Mouse (Mus musculus) heart, postnatal 4 days (tissue): ENCODE results near the gene Aqp3. TPM values are rescaled to one million over a fixed set of nuclear protein-coding genes. Genes with fewer than 3 reads are reported as not detected.

Source experiments
- DNase-seq: peaks from one replicate; pipeline ENCODE4 v3.0.0; 2021
- total RNA-seq, 2 experiments: library from RNA; stranded (reverse); gene quantifications; 2 replicates each; pipeline ENCODE4 v1.2.3; 2021

Aqp3 gene
- total RNA-seq, 2 experiments from 2014 or later: 0.14 to 0.19 TPM

DNA sequence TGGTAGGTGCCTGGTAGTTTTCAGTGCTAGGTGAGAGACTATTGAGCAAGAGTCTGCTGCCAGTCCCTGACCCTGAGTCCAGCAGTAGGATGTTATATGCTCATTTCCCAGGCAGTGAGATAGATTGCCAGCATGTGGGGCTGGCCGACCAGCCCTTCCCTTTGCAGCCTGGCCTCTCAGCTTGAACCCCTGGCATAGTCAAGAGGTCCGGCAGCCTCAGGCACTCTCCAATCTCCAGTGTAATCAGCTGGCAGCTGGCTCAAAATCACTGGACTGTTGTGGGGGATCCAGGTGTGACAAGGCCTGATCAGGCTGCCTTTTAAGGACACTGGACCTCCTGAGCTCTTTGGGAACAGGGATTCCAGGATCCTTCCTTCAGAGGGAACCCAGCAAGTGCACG is 34.6 kb downstream of the Aqp3 start:
- no peak for DNase-seq

DNA sequence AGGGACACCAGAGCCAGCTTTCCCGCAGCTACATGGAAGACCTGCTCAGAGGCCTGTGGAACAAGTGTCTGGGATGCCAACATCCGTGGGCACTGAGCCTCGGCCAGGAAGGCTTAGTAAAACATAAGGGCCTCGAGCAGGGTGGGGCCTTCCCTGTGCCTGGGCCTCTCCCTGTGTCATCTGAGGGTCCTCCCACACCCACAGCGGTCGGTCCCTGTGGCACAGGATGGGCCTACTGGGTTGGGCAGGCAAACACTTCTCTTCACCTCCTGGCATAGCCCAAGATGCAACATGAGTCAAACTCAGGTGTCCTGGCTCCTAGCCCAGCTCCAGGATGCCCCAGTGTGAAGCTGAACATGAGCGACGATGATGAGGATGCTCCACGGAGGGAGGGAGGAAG is 40.6 kb downstream of the Aqp3 start:
- DNase-seq: no peak

DNA sequence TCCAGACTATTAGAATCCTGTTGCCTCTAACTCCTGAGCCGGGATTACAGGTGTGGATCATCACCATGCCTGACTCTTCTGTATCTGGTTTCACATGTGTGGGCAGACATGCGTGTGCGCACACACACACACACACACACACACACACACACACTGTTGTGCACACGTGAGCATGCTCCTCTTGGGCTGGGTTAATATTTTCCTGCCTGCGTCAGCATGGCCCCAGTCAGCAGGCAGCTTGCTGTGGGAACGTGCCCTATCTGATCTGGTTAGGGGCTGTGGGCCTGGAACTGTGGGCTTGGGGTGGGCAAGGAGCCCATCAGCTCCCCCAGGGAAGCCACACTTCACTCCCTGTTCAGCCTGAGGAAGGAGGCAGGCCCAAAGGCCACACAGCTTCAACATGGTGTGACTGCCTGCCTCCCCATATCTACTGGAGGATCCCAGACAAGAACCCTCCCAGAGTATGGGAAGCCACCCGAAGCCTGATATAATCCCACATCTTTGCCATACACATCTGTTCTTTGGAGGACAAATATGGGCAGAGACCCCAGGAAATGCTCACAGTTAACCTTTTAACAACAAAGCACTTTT is 41.1 kb downstream of the Aqp3 start:
- no peak for DNase-seq

DNA sequence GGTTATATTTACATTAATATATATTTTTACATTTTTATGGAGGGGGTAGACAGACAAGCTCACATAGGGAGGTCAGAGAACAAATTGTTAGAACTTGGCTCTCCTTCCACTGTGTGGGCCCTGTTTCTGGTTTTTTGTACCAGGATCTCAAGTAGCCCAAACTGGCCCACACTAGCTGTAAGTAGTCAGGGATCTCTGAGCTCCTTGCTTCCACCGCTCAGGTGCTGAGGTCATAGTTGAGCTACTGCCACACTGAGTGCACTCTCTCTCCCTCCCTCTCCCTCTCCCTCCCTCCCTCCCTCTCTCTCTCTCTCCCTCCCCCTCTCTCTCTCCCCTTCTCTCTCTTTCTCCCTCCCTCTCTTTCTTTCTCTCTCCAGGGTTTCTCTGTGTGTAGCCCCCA is 41.7 kb downstream of the Aqp3 start:
- no peak for DNase-seq

DNA sequence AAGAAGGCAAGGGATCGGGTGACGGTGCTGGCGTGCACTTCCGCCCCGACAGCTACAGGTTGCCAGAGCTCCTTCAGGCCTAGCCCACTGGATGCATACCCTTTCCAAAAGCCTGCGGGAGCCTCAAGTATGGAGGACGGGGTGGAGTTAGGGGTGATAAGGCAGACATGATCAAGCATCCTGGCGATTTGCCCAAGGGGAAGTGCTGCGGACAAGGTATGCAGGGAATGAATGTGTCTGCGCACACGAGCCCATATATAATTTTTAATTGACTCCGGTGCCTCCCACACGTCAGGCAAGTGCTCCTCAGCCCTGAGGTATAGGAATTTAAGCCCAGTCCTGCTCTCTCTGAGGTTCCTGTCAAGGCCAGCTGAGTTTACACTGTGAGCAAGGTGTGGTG is 42.9 kb downstream of the Aqp3 start:
- peak; percentile 57 for DNase-seq

DNA sequence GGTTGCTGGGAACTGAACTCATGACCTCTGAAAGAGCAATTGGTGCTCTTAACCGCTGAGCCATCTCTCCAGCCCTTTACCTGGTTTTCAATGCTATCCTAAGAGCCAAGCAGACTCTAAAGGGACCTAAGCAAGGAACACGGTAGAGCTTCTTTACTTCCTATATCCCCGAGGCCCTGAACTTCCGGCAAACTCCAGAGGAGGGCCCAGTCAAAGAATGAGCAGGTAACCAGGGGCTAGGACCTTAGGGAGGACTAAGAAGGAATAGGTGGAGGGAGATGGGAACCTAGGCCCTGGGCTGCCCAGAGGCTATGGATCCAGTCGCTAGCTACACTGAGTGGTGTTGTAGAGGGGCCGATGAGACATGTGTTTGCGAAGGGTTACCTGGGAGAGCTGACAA is 46.2 kb downstream of the Aqp3 start:
- DNase-seq: no peak

DNA sequence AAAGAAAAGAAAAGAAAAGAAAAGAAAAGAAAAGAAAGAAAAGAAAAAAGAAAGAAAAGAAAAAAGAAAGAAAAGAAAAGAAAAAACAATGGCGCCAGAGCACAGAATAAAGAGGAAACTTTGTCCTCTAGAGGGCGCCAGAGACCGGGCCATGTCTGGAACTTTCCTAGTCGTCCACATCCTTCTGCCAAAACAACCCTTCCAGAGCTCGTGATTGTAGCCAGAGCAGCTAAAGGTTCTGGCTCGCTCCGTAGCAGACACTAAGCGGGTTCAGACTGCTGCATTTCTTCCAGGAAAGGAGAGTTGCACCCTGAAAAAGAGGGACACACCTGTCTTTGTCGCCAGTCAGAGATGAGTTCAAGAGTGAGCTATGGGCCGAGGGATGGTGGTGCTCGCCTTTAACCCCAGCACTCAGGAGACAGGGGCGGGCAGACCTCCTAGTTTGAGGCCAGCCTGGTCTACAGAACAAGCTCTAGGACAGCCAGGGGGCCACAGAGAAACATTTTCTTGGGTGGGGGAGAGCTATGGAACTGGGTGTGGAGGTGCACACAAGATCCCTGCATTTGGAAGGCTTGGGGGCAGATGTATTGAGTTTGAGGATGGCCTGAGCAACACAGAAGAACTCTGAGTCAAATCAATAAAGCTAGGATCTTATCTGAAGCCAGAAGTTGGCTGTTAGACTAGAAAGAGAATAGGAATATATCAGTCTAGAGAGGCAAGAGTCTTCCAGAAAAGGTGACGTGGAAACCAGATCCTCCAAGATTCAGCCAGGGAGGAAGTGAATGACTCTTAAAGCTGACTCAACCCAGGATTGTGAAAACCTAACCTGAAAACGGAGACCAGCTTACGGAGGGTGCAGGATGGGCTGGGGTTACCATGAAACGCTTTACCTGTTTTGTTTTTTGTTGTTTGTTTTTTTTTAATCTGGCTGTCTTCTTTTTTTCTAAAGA is 47.0 kb downstream of the Aqp3 start:
- peak; percentile 91 for DNase-seq

DNA sequence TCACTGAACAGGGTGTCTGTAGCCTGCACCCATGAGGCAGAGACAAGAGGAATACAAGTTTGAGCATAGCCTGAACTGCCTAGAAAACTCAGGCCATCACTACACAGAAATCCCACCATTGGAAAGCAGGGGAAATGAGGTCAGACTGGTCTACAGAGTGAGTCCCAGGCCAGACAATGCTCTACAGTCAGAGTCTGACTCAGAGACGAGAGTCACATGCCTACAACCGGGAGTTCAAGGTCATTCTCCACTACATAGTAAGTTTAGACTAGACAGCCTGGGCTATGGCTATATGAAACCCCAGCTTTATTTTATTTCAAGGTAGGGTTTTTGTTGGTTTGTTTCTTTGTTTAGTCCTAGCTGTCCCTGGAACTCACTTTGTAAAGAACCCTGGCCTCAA is 49.1 kb downstream of the Aqp3 start:
- no peak for DNase-seq

DNA sequence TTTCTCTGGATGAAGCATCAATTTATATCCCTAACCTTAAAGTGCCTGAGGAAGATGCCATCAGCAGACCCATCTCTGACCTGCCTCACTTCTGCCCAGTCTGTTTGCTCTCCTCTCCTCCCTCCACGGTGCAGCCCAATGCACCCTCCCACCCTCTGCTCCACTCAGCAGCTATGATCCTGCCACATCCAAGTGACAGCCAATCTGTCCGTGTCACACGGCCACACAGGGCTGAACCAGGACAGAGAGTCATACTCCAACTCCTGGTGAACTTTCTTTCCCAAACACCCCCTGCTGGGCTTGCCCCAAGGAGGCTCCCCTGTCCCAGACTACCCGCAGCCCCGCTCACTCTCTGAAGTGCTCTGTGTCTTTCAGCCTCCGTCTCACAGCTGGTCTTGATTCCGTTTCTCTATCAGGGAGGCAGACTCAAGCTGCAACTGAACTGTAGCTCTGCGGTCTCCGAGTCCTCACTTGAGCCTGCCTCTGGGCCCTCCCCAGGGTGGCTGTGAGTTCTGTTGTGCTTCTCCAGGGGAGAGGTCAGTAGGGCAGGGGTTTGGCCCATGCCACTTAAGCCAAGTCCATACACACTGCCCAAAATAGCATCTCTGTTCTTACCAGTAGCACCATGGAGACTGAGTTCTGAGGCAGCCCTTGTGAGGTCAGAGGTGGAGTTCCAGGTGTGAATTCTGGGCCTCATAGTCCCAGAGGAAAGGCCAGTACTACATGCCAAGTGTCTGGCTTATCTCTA is 50.3 kb downstream of the Aqp3 start, which contains the start of gene Aqp7:
TSS of gene Aqp7 (minus strand) at position 616 of the 748 bp plus-strand sequence.
- peak; percentile 27 for DNase-seq

DNA sequence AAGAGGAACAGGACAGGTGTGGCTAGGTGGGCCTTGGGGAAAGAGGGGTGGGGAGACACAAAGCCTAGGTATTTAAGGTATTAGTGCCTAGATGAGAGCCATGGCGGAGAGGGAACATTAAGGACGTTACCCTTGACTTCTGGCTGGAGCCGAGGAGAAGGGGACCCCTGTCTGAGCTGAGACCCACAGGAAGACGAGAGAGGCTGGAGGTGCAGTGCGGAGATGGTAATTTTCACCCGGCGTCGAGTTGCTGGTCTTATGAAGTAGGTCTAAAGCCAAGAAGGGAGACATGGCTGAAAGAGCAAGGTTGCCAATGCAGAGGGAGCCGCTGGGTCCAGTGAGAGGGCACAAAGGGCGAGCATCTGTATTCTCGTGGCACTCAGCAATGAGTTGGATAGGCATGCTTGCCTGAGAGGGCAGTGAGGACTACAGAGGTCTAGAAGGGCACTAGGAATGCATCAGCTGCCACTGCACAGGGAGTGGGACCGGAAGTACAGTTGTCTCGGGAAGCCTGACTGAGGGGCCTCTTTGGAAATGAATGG is 51.7 kb downstream of the Aqp3 start:
- DNase-seq: no peak

DNA sequence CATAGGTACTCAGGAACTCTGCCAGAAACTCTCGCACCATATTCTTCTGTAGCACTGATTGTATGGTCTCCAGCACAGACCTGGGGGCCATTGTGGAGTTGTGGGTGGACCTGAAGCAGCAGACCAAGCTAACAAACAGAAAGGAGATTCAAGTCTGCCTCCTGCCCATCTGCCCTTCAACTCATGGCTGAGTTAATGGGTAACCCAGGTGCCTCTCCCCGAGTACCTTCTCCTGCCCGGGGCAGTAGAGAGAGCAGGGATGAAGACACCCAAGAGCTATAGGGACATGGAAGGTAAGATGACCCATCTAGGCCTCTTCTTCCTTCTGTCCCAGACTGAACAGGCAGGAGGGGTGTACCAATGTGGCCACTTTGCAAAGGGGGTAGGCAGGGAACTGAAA is 52.7 kb downstream of the Aqp3 start:
- DNase-seq: no peak

DNA sequence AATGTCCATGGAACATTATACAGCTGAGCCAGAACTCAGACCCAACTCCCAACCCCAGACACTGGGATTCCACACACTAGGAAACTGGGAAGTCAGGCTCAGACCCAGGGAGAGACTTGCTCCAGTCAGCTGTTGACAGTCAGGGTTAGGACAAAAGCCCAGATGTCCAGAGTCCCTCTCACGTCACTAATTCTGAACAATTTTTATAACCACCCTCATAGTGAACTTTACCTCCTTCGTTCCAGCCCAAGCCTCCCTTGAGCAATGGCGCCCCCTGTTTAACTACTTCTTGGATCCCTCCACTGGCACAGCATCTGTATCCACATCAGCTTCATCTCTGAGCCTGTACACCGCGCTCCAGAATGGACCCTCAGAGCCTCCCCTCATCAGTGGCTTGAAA is 54.0 kb downstream of the Aqp3 start:
- peak; percentile 43 for DNase-seq

DNA sequence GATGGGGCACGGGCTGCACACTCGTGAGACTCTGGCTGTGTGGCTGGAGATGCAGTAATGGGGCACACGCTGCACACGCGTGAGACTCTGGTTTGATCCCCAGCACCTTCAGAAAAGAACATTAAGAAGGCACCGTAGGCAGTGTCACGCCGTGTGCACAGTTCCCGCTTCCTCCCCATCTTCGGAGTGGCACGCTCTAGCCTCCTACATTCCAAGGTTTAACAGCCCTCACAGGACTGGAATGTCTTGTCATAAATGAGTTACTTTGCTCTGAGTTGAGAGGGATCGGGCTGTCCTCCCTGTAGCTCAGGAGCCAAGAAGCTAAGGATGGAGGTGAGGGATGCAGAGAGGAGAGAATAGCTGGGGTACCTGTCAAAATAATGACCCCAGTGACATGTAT is 55.1 kb downstream of the Aqp3 start:
- no peak for DNase-seq

Other genes with a start within 250 kb of the Aqp3 start
- 10 to 100 TPM; 92.2 to 93.6 TPM for gene B4galt1, start 244.2 kb downstream of the Aqp3 start, total RNA-seq
- gene Spink4, start 178.1 kb downstream of the Aqp3 start, total RNA-seq: 1 to 10 TPM; 2.7 to 2.8 TPM
- 100 to 1,000 TPM; 196 to 204 TPM for gene Bag1, start 149.9 kb downstream of the Aqp3 start, total RNA-seq
- 10 to 100 TPM; 37.9 to 38.5 TPM for gene Chmp5, start 149.8 kb downstream of the Aqp3 start, total RNA-seq
- 10 to 100 TPM; 35.8 to 38.5 TPM for gene Nfx1, start 127.3 kb downstream of the Aqp3 start, total RNA-seq
- 10 to 100 TPM; 11.5 to 11.7 TPM for gene Aqp7, start 50.0 kb downstream of the Aqp3 start, total RNA-seq
- gene Nol6, start 26.3 kb upstream of the Aqp3 start, total RNA-seq: 10 to 100 TPM; 22.2 to 24.9 TPM
- gene Ube2r2, start 37.6 kb upstream of the Aqp3 start, total RNA-seq: 100 to 1,000 TPM; 120 to 121 TPM
- gene Ubap2, start 177.0 kb upstream of the Aqp3 start, total RNA-seq: 10 to 100 TPM; 79.9 to 89.9 TPM
- gene Dcaf12, start 216.7 kb upstream of the Aqp3 start, total RNA-seq: 10 to 100 TPM; 38.5 to 46.0 TPM